Mouse (Mus musculus): ENCODE measurements around the gene Dnah9. TPM values are rescaled to one million over a fixed set of nuclear protein-coding genes. Genes with fewer than 3 reads are reported as not detected.

Gene Dnah9
- total RNA-seq (2014; fragmentation: Nextera tagmentation), result not detected in 2 replicates
- 0.17 and 0.38 TPM in 2 replicates for total RNA-seq (2017)
- not detected in 2 replicates for polyA plus RNA-seq (2012)

GRCm38 (mm10) chr11:66167801-66168651 is at the start of gene Dnah9:
TSS of gene Dnah9 (minus strand) at chr11:66168551.
- ATAC-seq (ENCODE audit: extremely low read depth, insufficient number of reproducible peaks, low FRiP score, poor library complexity, severe bottlenecking) (no peak), DNase-seq (ENCODE audit: low spot score) (no peak)
- Histone ChIP-seq H3K4me1 (ENCODE audit: insufficient read depth, low read depth, low read length) (no peaks in the 10 kb centered on the region), H3K36me3 (replicated peaks) (no peaks in the 10 kb centered on the region), H3K27me3 (ENCODE audit: insufficient read depth, low read length) (no peaks in the 10 kb centered on the region), H3K4me3 (ENCODE audit: low read depth, low read length) (no peak within 1 kb of the TSS; the same call in 1 of the 2 replicates), H3K9me3 (replicated peaks) (peaks cover 11% of the 10 kb centered on the region)
- no peak for TF ChIP-seq GATA1 (IDR thresholded peaks at IDR 0.05; ENCODE audit: borderline replicate concordance, low read length)
- TF ChIP-seq GATA2 (IDR thresholded peaks at IDR 0.05; ENCODE audit: borderline replicate concordance, low read depth, low read length), result no peak
- TF ChIP-seq TAL1 (conservative IDR thresholded peaks at IDR 0.05; ENCODE audit: low read depth, low read length), result no peak
- no peak for TF ChIP-seq CTCF (IDR thresholded peaks at IDR 0.05; ENCODE audit: low read depth, low read length)
- TF ChIP-seq POLR2AphosphoS5 (IDR thresholded peaks at IDR 0.05; ENCODE audit: insufficient replicate concordance, low read depth, low read length), result no peak

- Histone ChIP-seq H3K36me3 (replicated peaks) (no peaks in the 10 kb centered on the region), H3K27me3 (ENCODE audit: insufficient read depth, low read length) (no peaks in the 10 kb centered on the region), H3K4me1 (ENCODE audit: insufficient read depth, low read depth, low read length) (no peaks in the 10 kb centered on the region), H3K4me3 (ENCODE audit: low read depth, low read length) (no peak overlapping the region), H3K9me3 (replicated peaks) (no peaks in the 10 kb centered on the region)
- DNase-seq (ENCODE audit: low spot score) (no peak), ATAC-seq (ENCODE audit: extremely low read depth, insufficient number of reproducible peaks, low FRiP score, poor library complexity, severe bottlenecking) (no peak)
- TF ChIP-seq TAL1 (conservative IDR thresholded peaks at IDR 0.05; ENCODE audit: low read depth, low read length) (no peak), GATA2 (IDR thresholded peaks at IDR 0.05; ENCODE audit: borderline replicate concordance, low read depth, low read length) (no peak), CTCF (IDR thresholded peaks at IDR 0.05; ENCODE audit: low read depth, low read length) (no peak)
Measured at GRCm38 (mm10) chr11:66188627-66189287, 20.4 kb upstream of the Dnah9 start.

- H3K27me3 ChIP-seq (ENCODE audit: insufficient read depth, low read length), result no peaks in the 10 kb centered on the region
- no peaks in the 10 kb centered on the region for H3K36me3 ChIP-seq (replicated peaks)
- H3K4me3 ChIP-seq (ENCODE audit: low read depth, low read length), result no peak overlapping the region
- DNase-seq (ENCODE audit: low spot score) (no peak), ATAC-seq (ENCODE audit: extremely low read depth, insufficient number of reproducible peaks, low FRiP score, poor library complexity, severe bottlenecking) (no peak)
- H3K9me3 ChIP-seq (replicated peaks), result no peaks in the 10 kb centered on the region
- no peaks in the 10 kb centered on the region for H3K4me1 ChIP-seq (ENCODE audit: insufficient read depth, low read depth, low read length)
- TF ChIP-seq CTCF (IDR thresholded peaks at IDR 0.05; ENCODE audit: low read depth, low read length) (no peak), TAL1 (conservative IDR thresholded peaks at IDR 0.05; ENCODE audit: low read depth, low read length) (no peak), POLR2AphosphoS5 (IDR thresholded peaks at IDR 0.05; ENCODE audit: insufficient replicate concordance, low read depth, low read length) (no peak), GATA1 (IDR thresholded peaks at IDR 0.05; ENCODE audit: borderline replicate concordance, low read length) (no peak), GATA2 (IDR thresholded peaks at IDR 0.05; ENCODE audit: borderline replicate concordance, low read depth, low read length) (no peak)
Measured at GRCm38 (mm10) chr11:66188146-66188545, 19.8 kb upstream of the Dnah9 start.

- no peaks in the 10 kb centered on the region for H3K27me3 ChIP-seq (ENCODE audit: insufficient read depth, low read length)
- ATAC-seq (ENCODE audit: extremely low read depth, insufficient number of reproducible peaks, low FRiP score, poor library complexity, severe bottlenecking), result no peak
- no peaks in the 10 kb centered on the region for H3K4me1 ChIP-seq (ENCODE audit: insufficient read depth, low read depth, low read length)
Measured at GRCm38 (mm10) chr11:66177781-66178180, 9.4 kb upstream of the Dnah9 start.

DNA sequence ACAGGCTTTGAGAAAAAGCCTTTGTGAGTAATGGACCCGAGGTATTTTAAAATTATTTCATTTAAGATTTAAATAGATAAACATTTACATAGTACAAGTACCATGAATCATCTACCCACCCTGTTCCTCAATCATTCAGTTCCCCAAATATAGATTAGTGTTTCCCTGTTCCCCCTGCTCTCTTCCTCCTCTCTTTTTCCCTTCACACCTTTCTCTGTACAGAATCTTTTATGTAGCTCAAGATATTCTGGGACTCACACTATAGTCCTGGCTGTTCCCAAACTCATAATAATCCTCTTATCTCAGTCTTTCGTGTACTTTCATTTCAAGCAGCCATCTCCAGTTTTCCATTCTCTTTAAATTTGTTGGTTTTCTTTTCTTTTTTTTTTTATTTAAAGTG is 4.3 kb downstream of the Dnah9 start:
- no peak overlapping the region for H3K4me3 ChIP-seq (ENCODE audit: low read depth, low read length)
- peaks cover 11% of the 10 kb centered on the region for H3K9me3 ChIP-seq (replicated peaks)
- H3K36me3 ChIP-seq (replicated peaks), result no peaks in the 10 kb centered on the region
- ATAC-seq (ENCODE audit: extremely low read depth, insufficient number of reproducible peaks, low FRiP score, poor library complexity, severe bottlenecking) (no peak), DNase-seq (ENCODE audit: low spot score) (no peak)
- H3K27me3 ChIP-seq (ENCODE audit: insufficient read depth, low read length), result no peaks in the 10 kb centered on the region
- TF ChIP-seq GATA2 (IDR thresholded peaks at IDR 0.05; ENCODE audit: borderline replicate concordance, low read depth, low read length) (no peak), CTCF (IDR thresholded peaks at IDR 0.05; ENCODE audit: low read depth, low read length) (no peak), GATA1 (IDR thresholded peaks at IDR 0.05; ENCODE audit: borderline replicate concordance, low read length) (no peak), TAL1 (conservative IDR thresholded peaks at IDR 0.05; ENCODE audit: low read depth, low read length) (no peak), POLR2AphosphoS5 (IDR thresholded peaks at IDR 0.05; ENCODE audit: insufficient replicate concordance, low read depth, low read length) (no peak)
- no peaks in the 10 kb centered on the region for H3K4me1 ChIP-seq (ENCODE audit: insufficient read depth, low read depth, low read length)

More at GRCm38 (mm10) chr11:66177781-66178180, 9.4 kb upstream of the Dnah9 start:
- no peak overlapping the region for H3K4me3 ChIP-seq (ENCODE audit: low read depth, low read length)
- no peaks in the 10 kb centered on the region for H3K9me3 ChIP-seq (replicated peaks)
- TF ChIP-seq TAL1 (conservative IDR thresholded peaks at IDR 0.05; ENCODE audit: low read depth, low read length) (no peak), GATA1 (IDR thresholded peaks at IDR 0.05; ENCODE audit: borderline replicate concordance, low read length) (no peak), GATA2 (IDR thresholded peaks at IDR 0.05; ENCODE audit: borderline replicate concordance, low read depth, low read length) (no peak), POLR2AphosphoS5 (IDR thresholded peaks at IDR 0.05; ENCODE audit: insufficient replicate concordance, low read depth, low read length) (no peak), CTCF (IDR thresholded peaks at IDR 0.05; ENCODE audit: low read depth, low read length) (no peak)
- no peaks in the 10 kb centered on the region for H3K36me3 ChIP-seq (replicated peaks)
- no peak for DNase-seq (ENCODE audit: low spot score)

DNA sequence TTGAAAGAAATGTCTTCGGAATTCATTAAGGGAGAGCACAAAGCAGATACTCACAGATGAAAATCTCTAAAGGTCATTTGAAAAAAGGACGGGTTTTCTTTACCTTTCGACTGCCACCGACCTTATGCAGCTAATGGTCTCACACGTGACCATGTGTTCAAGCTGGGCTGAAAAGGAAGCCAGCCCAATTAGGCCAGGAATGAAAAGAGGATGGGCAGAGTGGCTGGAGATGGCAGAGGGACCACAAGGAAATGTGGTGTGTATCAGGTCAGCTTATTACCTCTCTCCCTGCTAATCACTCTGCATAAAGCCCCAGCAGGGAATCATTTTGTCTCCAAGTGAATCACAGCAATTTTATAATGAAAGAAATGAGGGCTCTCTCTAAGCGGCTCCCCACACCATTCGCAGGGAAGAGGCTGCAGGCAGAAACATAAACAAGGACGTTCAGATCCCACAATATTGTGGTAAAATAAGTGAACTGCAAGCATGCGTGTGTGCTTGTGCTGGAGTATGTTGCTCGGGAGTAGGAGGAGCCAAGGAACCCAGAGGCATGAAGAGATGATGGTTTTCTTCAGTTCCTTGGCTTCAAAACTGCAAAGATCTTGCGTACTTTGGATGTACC is 27.6 kb downstream of the Dnah9 start:
- H3K36me3 ChIP-seq (replicated peaks), result no peaks in the 10 kb centered on the region
- no peaks in the 10 kb centered on the region for H3K4me1 ChIP-seq (ENCODE audit: insufficient read depth, low read depth, low read length)
- DNase-seq (ENCODE audit: low spot score) (no peak), ATAC-seq (ENCODE audit: extremely low read depth, insufficient number of reproducible peaks, low FRiP score, poor library complexity, severe bottlenecking) (no peak)
- peaks cover 2% of the 10 kb centered on the region; the same call in 1 of the 2 replicates for H3K9me3 ChIP-seq (replicated peaks)
- H3K27me3 ChIP-seq (ENCODE audit: insufficient read depth, low read length), result no peaks in the 10 kb centered on the region
- H3K4me3 ChIP-seq (ENCODE audit: low read depth, low read length), result no peak overlapping the region
- no peak for TF ChIP-seq GATA1 (IDR thresholded peaks at IDR 0.05; ENCODE audit: borderline replicate concordance, low read length)
- no peak for TF ChIP-seq CTCF (IDR thresholded peaks at IDR 0.05; ENCODE audit: low read depth, low read length)
- TF ChIP-seq GATA2 (IDR thresholded peaks at IDR 0.05; ENCODE audit: borderline replicate concordance, low read depth, low read length), result no peak
- no peak for TF ChIP-seq POLR2AphosphoS5 (IDR thresholded peaks at IDR 0.05; ENCODE audit: insufficient replicate concordance, low read depth, low read length)
- no peak for TF ChIP-seq TAL1 (conservative IDR thresholded peaks at IDR 0.05; ENCODE audit: low read depth, low read length)

All from G1E (cell line).